Mouse (Mus musculus) olfactory bulb, adult 2 months (tissue): ENCODE results near the gene Akap6. TPM values are rescaled to one million over a fixed set of nuclear protein-coding genes. Genes with fewer than 3 reads are reported as not detected.

Source experiments
- H3K27ac ChIP-seq: fragments of 200-500 bp; 2 replicates; pipeline ENCODE4 v1.5.1; 2012; ENCODE audit warnings: low read depth, low read length; ENCODE audit not compliant: insufficient read depth
- H3K4me1 ChIP-seq: fragments of 200-500 bp; 2 replicates; pipeline ENCODE4 v1.6.1; 2012; ENCODE audit warnings: low read length; ENCODE audit not compliant: control insufficient read depth, insufficient read depth
- H3K4me3 ChIP-seq: fragments of 200-500 bp; 2 replicates; pipeline ENCODE4 v1.5.1; 2012; ENCODE audit warnings: mild to moderate bottlenecking, low read depth, low read length, moderate library complexity; ENCODE audit not compliant: insufficient read depth
- CTCF ChIP-seq: fragments of 200-500 bp; IDR thresholded peaks from 2 replicates; pipeline ENCODE4 v1.5.1; 2012; ENCODE audit warnings: low read depth, mild to moderate bottlenecking, low read length, moderate library complexity; ENCODE audit not compliant: insufficient read depth
- POLR2A ChIP-seq: fragments of 200-500 bp; IDR thresholded peaks from 2 replicates; pipeline ENCODE4 v1.6.1; 2012; ENCODE audit warnings: mild to moderate bottlenecking, low read depth, low read length, moderate library complexity; ENCODE audit not compliant: insufficient read depth
- WGBS: fragments of 180-500 bp; shearing (Covaris S2); methylation state at CpG from one replicate; pipeline ENCODE4 v1.1.7; 2018; 5-methylcytosine and 5-hydroxymethylcytosine counted together
- polyA plus RNA-seq: library from polyadenylated mRNA; stranded (reverse); fragments of >200 nt; gene quantifications from 2 replicates; pipeline ENCODE4 v1.2.4, GENCODE M21; 2012; ENCODE audit warnings: low replicate concordance; ENCODE audit not compliant: missing spikeins, insufficient read depth, insufficient read length

Akap6 gene
- polyA plus RNA-seq, 1 experiment: not detected

DNA sequence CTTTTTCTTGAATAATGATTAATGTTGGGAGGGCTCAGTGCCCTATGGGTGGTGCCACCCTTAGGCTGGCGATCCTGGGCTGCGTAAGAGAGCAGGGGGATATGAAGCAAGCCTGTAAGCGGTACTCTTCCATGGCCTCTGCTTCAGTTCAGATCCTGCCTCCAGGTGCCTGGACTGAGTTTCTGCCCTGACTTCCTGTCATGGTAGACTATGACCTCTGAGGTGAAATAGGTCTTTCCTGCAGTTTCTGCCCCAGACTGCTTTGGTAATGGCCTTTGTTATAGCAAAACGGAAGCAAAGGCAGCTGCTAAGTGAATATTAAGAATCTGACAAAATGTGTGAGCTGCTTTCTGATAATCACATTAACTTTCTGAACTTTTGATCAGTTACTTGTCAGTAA, 94.9 kb downstream of the Akap6 start:
- Histone ChIP-seq H3K4me1 (peaks cover 22% of the 10 kb centered on the region), H3K27ac (no peak overlapping the region), H3K4me3 (no peak overlapping the region)
- TF ChIP-seq POLR2A: no peak
- WGBS: 92% methylated on average over 4 of the region's 4 CpGs

DNA sequence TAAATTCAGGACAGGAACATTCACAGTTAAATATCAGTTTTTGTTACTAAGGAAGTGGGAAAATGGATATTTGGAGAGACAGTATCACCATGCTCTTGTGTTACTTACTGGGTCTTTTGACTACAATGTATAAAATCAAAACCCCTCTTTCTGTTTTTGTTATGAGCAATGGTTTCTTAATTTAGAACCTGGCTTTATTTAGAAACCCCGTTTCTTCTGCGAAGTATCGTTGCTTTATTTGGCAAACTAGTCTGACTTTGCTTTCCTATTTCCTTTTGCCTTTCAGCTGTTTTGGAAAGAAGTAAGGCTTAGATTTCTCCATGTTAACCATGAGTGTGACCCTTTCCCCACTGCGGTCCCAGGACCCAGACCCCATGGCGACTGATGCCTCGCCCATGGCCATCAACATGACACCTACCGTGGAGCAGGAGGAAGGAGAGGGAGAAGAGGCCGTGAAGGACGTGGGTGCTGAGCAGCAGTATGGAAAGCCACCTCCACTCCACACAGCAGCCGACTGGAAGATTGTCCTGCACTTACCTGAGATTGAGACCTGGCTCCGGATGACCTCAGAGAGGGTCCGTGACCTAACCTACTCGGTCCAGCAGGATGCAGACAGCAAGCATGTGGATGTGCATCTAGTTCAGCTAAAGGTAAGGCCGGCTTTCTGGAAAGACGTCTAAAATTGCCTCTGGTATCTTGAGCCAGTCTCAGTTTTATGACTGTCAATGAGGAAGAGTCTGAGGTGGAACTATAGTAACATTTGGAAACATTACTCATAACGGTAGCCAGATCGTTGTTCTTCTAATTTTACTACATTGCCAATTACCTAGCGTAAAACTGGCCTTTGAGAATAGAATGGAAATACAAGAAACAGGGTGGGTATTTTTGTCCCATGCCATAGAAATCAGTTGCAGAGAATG, 96.6 kb downstream of the Akap6 start:
- no peak overlapping the region; the same call in 1 of the 2 replicates for H3K27ac ChIP-seq

DNA sequence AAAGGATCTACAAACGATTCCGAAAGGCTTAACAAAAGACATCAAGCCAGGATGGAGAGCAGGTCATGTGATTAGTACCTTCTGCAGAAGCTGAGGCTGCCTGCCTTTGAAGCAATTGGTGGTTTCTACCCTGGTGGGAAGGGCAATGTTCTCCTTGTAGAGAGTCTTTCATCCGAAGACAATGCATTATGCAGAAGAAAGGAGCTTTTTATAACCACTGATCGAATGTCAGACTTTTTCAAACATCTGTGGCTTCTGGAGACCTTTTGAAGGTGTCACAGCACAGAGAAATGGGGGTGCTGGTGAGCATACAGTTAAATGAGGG, 97.2 kb downstream of the Akap6 start:
- no peak overlapping the region for H3K27ac ChIP-seq
- TF ChIP-seq POLR2A (no peak), CTCF (no peak)

More for the DNA sequence above, 96.6 kb downstream of the Akap6 start:
- Histone ChIP-seq H3K4me1 (peaks cover 10% of the 10 kb centered on the region), H3K4me3 (no peak overlapping the region)
- no peak for TF ChIP-seq CTCF
- no peak for TF ChIP-seq POLR2A
- WGBS: 60% methylated on average over 18 of the region's 18 CpGs

DNA sequence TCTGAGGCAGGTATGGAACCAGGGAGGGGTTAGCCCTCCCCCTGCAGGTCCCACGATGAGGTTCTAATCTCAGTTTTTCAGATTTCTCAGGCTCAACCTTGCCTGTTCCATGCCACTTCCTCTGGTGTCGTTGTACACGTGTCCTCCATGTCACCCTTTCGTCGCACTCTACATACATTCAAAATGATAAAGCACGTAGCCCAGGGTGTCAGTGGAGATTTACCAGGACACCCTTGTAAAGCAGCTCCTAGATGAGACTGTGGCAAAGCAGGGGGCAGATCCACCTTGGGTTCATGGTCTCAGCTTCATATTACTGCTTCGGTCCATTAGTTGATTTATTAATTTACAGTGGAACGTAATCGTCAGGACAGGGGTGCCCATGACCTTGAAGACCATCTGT, 100.5 kb downstream of the Akap6 start:
- no peak overlapping the region for H3K4me3 ChIP-seq
- TF ChIP-seq CTCF (no peak), POLR2A (no peak)
- peaks cover 7% of the 10 kb centered on the region for H3K4me1 ChIP-seq
- no peak overlapping the region for H3K27ac ChIP-seq
- WGBS: 93% methylated on average over 9 of the region's 9 CpGs

More for the DNA sequence above, 97.2 kb downstream of the Akap6 start:
- 29% methylated on average over 4 of the region's 4 CpGs for WGBS
- H3K4me1 ChIP-seq: peaks cover 10% of the 10 kb centered on the region
- no peak overlapping the region for H3K4me3 ChIP-seq

DNA sequence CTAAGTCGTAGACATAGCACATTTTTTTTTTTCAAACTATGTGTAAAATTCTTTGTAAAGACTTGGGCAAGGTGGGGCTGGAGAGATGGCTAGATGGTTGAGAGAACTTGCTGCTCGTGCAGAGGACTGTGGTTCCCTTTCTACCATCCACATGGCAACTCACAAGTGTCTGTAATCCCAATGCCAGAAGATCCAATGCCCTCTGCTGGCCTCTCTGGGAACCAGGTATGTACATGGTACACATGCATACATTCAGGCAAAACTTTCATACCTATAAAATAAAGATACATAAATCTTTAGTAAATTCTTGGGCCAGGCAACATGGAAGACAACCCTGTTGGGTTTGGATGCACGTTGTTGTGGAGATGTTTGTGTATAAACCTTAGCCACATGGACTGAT, 107.1 kb downstream of the Akap6 start:
- Histone ChIP-seq H3K4me1 (no peaks in the 10 kb centered on the region), H3K4me3 (no peak overlapping the region), H3K27ac (no peak overlapping the region)
- TF ChIP-seq CTCF (no peak), POLR2A (no peak)
- 84% methylated on average over 3 of the region's 3 CpGs for WGBS

DNA sequence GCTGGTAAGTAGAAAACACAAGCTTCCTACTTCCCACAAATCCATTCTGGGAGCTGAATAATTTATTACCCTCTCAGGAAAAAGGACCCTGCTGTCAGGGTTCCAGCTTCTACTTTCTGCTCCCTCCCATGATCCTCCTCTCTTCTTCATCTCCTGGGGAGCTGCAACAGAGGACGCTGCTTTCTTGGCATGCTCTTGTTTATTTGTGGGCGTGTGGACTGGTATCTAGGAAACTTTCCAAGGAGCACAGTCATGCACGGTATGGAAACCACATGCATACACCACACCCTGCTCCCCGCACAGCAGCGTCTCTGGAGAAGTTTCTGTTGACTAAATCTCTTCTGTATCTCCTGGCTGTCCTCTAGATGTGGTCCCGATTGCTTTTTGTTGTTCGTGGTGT, 119.4 kb downstream of the Akap6 start:
- Histone ChIP-seq H3K4me1 (peaks cover 8% of the 10 kb centered on the region), H3K4me3 (no peak overlapping the region), H3K27ac (no peak overlapping the region)
- TF ChIP-seq CTCF (no peak), POLR2A (no peak)
- 30% methylated on average over 7 of the region's 7 CpGs for WGBS

DNA sequence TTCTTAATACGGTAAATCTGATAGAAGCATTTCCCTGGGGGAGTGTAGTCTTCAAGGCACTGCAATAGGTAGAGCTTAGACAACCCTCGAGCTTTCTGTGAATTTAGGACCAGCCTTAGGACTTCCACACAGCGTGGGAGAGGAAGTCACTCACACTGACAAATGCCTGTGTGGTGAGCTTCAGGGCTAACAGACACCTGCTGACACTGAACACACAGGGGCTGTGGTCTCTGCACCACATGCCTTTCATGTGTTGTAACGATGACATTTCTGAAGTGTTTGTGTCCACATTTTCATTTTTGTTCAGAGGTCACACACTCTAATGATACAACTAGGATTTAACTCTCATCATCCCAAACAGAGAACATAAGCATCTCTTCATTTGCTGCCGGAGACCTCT, 125.6 kb downstream of the Akap6 start:
- Histone ChIP-seq H3K4me1 (no peaks in the 10 kb centered on the region), H3K4me3 (no peak overlapping the region), H3K27ac (no peak overlapping the region)
- no peak for TF ChIP-seq CTCF
- TF ChIP-seq POLR2A: no peak
- 90% methylated on average over 5 of the region's 5 CpGs for WGBS

DNA sequence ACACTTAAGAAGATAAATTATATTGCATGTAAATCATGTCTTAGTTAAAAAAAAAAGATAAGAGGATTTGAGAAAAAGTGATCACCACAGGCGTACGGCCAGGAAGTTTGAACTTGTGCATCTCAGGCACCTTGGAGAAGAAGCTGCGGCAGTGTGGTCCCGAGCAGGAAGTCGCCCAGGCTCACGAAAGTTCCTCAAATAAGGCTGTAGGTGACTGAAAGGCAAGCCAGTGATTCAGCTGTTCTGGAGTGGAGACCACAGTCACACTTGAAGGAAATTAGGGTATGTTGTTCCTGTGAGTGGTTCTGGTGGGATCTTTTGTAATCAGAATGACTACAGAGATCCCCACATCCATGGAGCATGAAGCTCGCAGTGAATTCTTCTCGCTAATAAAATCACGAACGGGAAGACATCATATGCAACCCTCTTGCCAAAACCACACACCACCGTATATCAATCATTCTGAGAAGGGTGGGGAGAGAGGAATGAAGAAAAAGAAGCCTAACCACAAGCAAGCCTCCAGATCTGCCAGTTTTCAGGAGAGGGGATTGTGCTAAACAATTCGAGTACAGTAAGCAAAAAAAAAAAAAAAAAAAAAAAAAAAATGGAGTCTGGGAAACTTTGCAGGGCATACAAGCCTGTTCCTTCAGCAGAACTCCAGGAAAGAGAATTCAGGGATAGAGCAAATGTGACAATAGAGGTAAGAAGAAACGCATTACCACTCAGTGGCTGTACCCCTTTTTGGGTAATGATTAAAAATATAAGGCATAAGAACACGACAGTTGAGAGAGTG, 130.0 kb downstream of the Akap6 start:
- no peak for TF ChIP-seq POLR2A
- TF ChIP-seq CTCF: no peak
- H3K4me3 ChIP-seq: no peak overlapping the region
- 72% methylated on average over 14 of the region's 14 CpGs for WGBS
- no peak overlapping the region for H3K27ac ChIP-seq
- no peaks in the 10 kb centered on the region for H3K4me1 ChIP-seq

DNA sequence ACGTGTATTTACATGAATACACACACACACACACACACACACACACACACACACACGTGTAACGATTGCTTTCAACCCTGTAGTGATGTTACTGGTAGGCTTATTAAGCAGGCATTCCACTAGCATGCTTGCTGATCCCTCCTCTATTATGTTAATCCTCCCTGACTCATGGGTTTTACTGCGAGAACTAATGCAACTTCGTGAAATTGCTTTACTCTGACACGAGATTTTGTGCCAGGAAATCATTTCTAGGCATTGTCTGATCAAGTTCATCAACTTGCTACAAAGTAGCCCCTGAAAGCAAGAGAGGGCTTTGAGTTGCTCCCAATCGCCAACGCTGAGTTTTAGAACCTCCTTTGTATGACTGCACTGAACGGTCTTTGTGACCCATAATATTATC, 132.6 kb downstream of the Akap6 start:
- Histone ChIP-seq H3K4me3 (no peak overlapping the region), H3K4me1 (peaks cover 10% of the 10 kb centered on the region), H3K27ac (no peak overlapping the region)
- TF ChIP-seq CTCF: no peak
- TF ChIP-seq POLR2A: no peak
- 18% methylated on average over 9 of the region's 9 CpGs for WGBS
